Mouse (Mus musculus) MEL (cell line): ENCODE data around the gene Tspan33. TPM values are rescaled to one million over a fixed set of nuclear protein-coding genes. Genes with fewer than 3 reads are reported as not detected.
"Not testable (repeated sequence)": the region's sequence is repeated elsewhere in the genome, so short reads cannot be mapped to it uniquely, and the experiment has no call there.

Experiments
- DNase-seq: peaks from one replicate; pipeline ENCODE4 v3.0.0; 2011; ENCODE audit warnings: low read depth, low spot score
- H3K27ac ChIP-seq: 2 replicates; pipeline ENCODE4 v1.5.1; 2012; ENCODE audit warnings: low read depth, mild to moderate bottlenecking, control low read depth, low read length, moderate library complexity; ENCODE audit not compliant: control insufficient read depth
- H3K27me3 ChIP-seq, 2 experiments: fragments of 150-350 bp in 1 of 2; sonication (generic) in 1 of 2; 2 replicates each; pipeline ENCODE4 v1.6.1; 2012; ENCODE audit warnings: low read length in 2 of 2, mild to moderate bottlenecking in 2 of 2, improper control_type of control experiment in 1 of 2, moderate library complexity in 1 of 2; ENCODE audit not compliant: insufficient read depth in 2 of 2, control insufficient read depth in 1 of 2
- H3K36me3 ChIP-seq, 2 experiments: 2 replicates each; pipeline ENCODE4 v1.6.1; 2012 to 2014; ENCODE audit warnings: low read length in 2 of 2, improper control_type of control experiment in 1 of 2, inconsistent platforms in 1 of 2, mild to moderate bottlenecking in 1 of 2; ENCODE audit not compliant: insufficient read depth in 2 of 2, control insufficient read depth in 1 of 2
- H3K4me1 ChIP-seq, 2 experiments: fragments of 150-350 bp in 1 of 2; sonication (generic) in 1 of 2; 2 replicates each; pipeline ENCODE4 v1.6.1; 2012; ENCODE audit warnings: low read length in 2 of 2, improper control_type of control experiment in 1 of 2, mild to moderate bottlenecking in 1 of 2; ENCODE audit not compliant: insufficient read depth in 2 of 2, control insufficient read depth in 1 of 2
- H3K4me3 ChIP-seq, 2 experiments: fragments of 150-350 bp in 1 of 2; sonication (generic) in 1 of 2; 2 replicates each; pipeline ENCODE4 v1.5.1; 2012; ENCODE audit warnings: low read depth in 2 of 2, low read length in 2 of 2, mild to moderate bottlenecking in 2 of 2, moderate library complexity in 2 of 2, control low read depth in 1 of 2, improper control_type of control experiment in 1 of 2; ENCODE audit not compliant: control insufficient read depth in 1 of 2, insufficient read depth in 1 of 2
- H3K79me2 ChIP-seq: 2 replicates; pipeline ENCODE4 v1.6.1; 2012; ENCODE audit warnings: mild to moderate bottlenecking, low read length, moderate library complexity; ENCODE audit not compliant: control insufficient read depth, poor library complexity, insufficient read depth
- H3K9ac ChIP-seq: 2 replicates; pipeline ENCODE4 v1.6.1; 2012; ENCODE audit warnings: low read depth, mild to moderate bottlenecking, control low read depth, low read length, moderate library complexity; ENCODE audit not compliant: control insufficient read depth, poor library complexity, severe bottlenecking
- H3K9me3 ChIP-seq: fragments of 150-350 bp; sonication (generic); replicated peaks from 2 replicates; pipeline ENCODE4 v1.6.1; 2012; ENCODE audit warnings: mild to moderate bottlenecking, low read length, improper control_type of control experiment, moderate library complexity; ENCODE audit not compliant: insufficient read depth
- BHLHE40 ChIP-seq: IDR thresholded peaks from 2 replicates; pipeline ENCODE4 v1.6.1; 2012; ENCODE audit warnings: low read depth, mild to moderate bottlenecking, inconsistent platforms, low read length, improper control_type of control experiment, borderline replicate concordance
- EP300 ChIP-seq, 2 experiments: IDR thresholded peaks; 2 replicates each; pipeline ENCODE4 v1.6.1; 2011; ENCODE audit warnings: improper control_type of control experiment in 2 of 2, low read length in 2 of 2, low read depth in 1 of 2, mild to moderate bottlenecking in 1 of 2
- ETS1 ChIP-seq: IDR thresholded peaks from 2 replicates; pipeline ENCODE4 v1.6.1; 2012; ENCODE audit warnings: low read depth, mild to moderate bottlenecking, inconsistent platforms, low read length, improper control_type of control experiment, moderate library complexity
- GATA1 ChIP-seq: IDR thresholded peaks from 2 replicates; pipeline ENCODE4 v1.6.1; 2011; ENCODE audit warnings: low read depth, low read length, improper control_type of control experiment
- MAFK ChIP-seq: IDR thresholded peaks from 2 replicates; pipeline ENCODE4 v1.6.1; 2011; ENCODE audit warnings: low read depth, mild to moderate bottlenecking, low read length, improper control_type of control experiment, borderline replicate concordance
- MAX ChIP-seq: IDR thresholded peaks from 2 replicates; pipeline ENCODE4 v1.6.1; 2011; ENCODE audit warnings: low read length, improper control_type of control experiment
- MAZ ChIP-seq: IDR thresholded peaks from 2 replicates; pipeline ENCODE4 v1.6.1; 2012; ENCODE audit warnings: low read depth, mild to moderate bottlenecking, inconsistent platforms, low read length, improper control_type of control experiment
- MYB ChIP-seq: IDR thresholded peaks from 2 replicates; pipeline ENCODE4 v1.6.1; 2011; ENCODE audit warnings: mild to moderate bottlenecking, low read depth, low read length, improper control_type of control experiment
- MYC ChIP-seq: IDR thresholded peaks from 2 replicates; pipeline ENCODE4 v1.6.1; 2011; ENCODE audit warnings: low read depth, mild to moderate bottlenecking, low read length, improper control_type of control experiment, moderate library complexity
- RCOR1 ChIP-seq: IDR thresholded peaks from 2 replicates; pipeline ENCODE4 v1.6.1; 2012; ENCODE audit warnings: low read depth, mild to moderate bottlenecking, inconsistent platforms, low read length, improper control_type of control experiment
- SIN3A ChIP-seq: IDR thresholded peaks from 2 replicates; pipeline ENCODE4 v1.6.1; 2012; ENCODE audit warnings: low read length, improper control_type of control experiment, inconsistent platforms
- SMC3 ChIP-seq: IDR thresholded peaks from 2 replicates; pipeline ENCODE4 v1.6.1; 2011; ENCODE audit warnings: low read depth, low read length, improper control_type of control experiment
- TAL1 ChIP-seq: IDR thresholded peaks from 2 replicates; pipeline ENCODE4 v1.6.1; 2012; ENCODE audit warnings: mild to moderate bottlenecking, inconsistent platforms, low read length, moderate library complexity, mixed read lengths
- TBP ChIP-seq: IDR thresholded peaks from 2 replicates; pipeline ENCODE4 v1.8.0; 2011; ENCODE audit warnings: low read depth, low read length, improper control_type of control experiment
- USF1 ChIP-seq: IDR thresholded peaks from 2 replicates; pipeline ENCODE4 v1.6.1; 2014; ENCODE audit warnings: low read depth, mild to moderate bottlenecking, inconsistent platforms, low read length, improper control_type of control experiment, moderate library complexity
- ZMIZ1 ChIP-seq: IDR thresholded peaks from 2 replicates; pipeline ENCODE4 v1.6.1; 2012; ENCODE audit warnings: low read depth, mild to moderate bottlenecking, inconsistent platforms, low read length, improper control_type of control experiment, moderate library complexity
- polyA plus RNA-seq, 2 experiments: library from polyadenylated mRNA; stranded (reverse) in 1 of 2; unstranded in 1 of 2; fragments of >175 nt in 1 of 2; fragments of >200 nt in 1 of 2; gene quantifications; 2 replicates each; pipeline versions ENCODE4 v1.2.1 to v1.2.4; 2012; ENCODE audit warnings: low replicate concordance in 2 of 2, low read depth in 1 of 2; ENCODE audit not compliant: insufficient read length in 2 of 2, insufficient read depth in 1 of 2, missing spikeins in 1 of 2
- total RNA-seq: library from RNA; depleted of rRNA; stranded (reverse); fragments of 300-350 nt; gene quantifications from 2 replicates; pipeline ENCODE4 v1.2.3, GENCODE M21; 2012

Gene Tspan33
- total and polyA plus RNA-seq, 3 experiments = 41.7 to 64.5 TPM; not detected in 1

DNA sequence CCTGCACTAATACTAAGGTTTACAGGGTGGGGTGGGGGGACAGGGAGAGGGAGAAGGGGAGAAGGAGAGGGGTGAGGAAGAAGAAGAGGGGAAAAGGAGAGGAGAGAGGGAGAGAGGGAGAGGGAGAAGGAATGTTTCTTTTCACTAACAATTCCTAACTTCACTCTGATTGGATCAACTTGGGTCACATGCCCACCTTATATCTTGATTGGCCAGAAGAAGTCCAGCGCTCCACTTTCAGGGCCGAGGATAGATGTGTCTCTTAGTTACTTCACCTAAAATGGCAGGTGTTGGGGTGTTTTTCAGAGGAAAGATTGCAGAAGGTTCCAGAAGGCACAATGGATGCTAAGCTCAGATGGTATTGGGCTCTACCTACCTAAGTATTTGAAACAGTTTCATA is 20.3 kb upstream of the Tspan33 start:
- Histone ChIP-seq H3K27ac (no peak overlapping the region), H3K9ac (no peak overlapping the region), H3K9me3 (no peaks in the 10 kb centered on the region), H3K4me1 (no peaks in the 10 kb centered on the region), H3K79me2 (no peaks in the 10 kb centered on the region), H3K36me3 (no peaks in the 10 kb centered on the region), H3K4me3 (no peak overlapping the region), H3K27me3 (no peaks in the 10 kb centered on the region; a peak in 1 of 4 replicates)
- DNase-seq = no peak
- no peak for TF ChIP-seq EP300 (IDR thresholded peaks at IDR 0.05; ENCODE audit: low read depth in 1 of 2, low read length in 2 of 2)
- peak; percentile 64 for TF ChIP-seq USF1

DNA sequence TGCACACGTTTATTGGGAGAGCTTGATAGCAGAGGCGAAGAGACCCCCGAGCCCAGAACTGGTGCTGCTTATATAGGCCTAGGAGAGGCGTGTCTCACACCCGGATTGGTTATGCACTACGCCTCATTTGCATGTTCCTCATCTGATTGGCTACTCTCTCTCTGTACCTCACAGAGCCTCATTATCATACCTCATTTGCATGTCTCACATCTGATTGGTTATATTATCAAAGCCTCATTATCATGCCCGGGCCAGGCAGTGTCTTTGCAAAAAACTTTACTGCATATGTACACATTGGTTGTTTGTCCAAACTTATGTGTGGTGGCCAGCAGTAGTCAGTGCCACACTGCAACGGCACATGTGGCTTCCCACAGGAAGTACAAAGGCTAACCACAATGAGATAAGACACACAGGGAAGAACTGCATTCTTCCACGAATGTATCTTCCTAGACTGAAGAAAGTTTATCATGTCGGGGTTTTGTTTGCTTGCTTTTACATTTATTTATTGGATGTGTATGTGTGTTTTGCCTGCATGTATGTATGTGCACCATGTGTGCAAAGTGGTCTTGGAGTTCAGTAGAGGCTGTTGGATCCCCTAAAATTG is 14.0 kb upstream of the Tspan33 start:
- not testable (repeated sequence) for H3K4me3 ChIP-seq, H3K9me3 ChIP-seq, H3K36me3 ChIP-seq, H3K9ac ChIP-seq, H3K4me1 ChIP-seq
- peak; percentile 52 for DNase-seq
- H3K27ac ChIP-seq = peak overlapping the region; percentile 21; the same call in 1 of the 2 replicates
- TF ChIP-seq MAFK (peak; percentile 14; the same call in 1 of the 2 replicates), MYC (peak; percentile 50; the same call in 1 of the 2 replicates), TBP (peak; percentile 90), EP300 (IDR thresholded peaks at IDR 0.05; ENCODE audit: low read depth in 1 of 2, low read length in 2 of 2) (peak; percentile 45 to 48; a peak in 3 of 4 replicates), RCOR1 (peak; percentile 74), BHLHE40 (peak; percentile 56; the same call in 1 of the 2 replicates), ETS1 (0 out of 2 replicates have a peak, but pooled peaks have one; percentile 22), GATA1 (peak; percentile 49)
- TF ChIP-seq, all 39 proteins: peak for 8; not testable (repeated sequence) for 31
- H3K27me3 ChIP-seq, H3K79me2 ChIP-seq: not testable (repeated sequence)

DNA sequence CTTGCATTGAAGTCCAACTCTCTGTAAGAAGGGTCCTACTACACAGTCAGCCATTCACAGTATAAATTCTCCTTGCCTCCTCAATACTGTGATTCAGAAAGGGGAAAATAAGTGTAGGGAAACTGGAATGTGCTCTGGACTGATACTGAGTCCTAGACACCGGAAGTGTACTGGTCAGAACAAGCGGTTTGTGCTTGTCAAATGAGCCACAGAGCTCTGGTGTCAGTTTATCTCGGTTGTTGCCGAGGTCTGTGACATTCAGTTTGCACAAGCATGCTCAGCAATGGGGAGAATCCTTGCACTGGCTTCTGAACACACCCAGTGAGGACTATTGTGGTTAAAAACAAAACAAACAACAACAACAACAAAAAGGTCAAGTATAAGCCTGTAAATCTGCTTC is 12.2 kb upstream of the Tspan33 start:
- H3K79me2 ChIP-seq = no peaks in the 10 kb centered on the region
- TF ChIP-seq MAZ (no peak), TAL1 (0 out of 2 replicates have a peak, but pooled peaks have one; percentile 10), MYB (no peak), MAX (no peak), SIN3A (no peak), ZMIZ1 (no peak), SMC3 (no peak)
- no peaks in the 10 kb centered on the region; a peak in 1 of 4 replicates for H3K27me3 ChIP-seq

More for the DNA sequence above, 12.2 kb upstream of the Tspan33 start:
- Histone ChIP-seq H3K27ac (no peak overlapping the region), H3K36me3 (peaks cover 0 to 6% of the 10 kb centered on the region in 2 experiments; a peak in 2 of 4 replicates), H3K4me3 (no peak overlapping the region), H3K4me1 (peaks cover 1 to 5% of the 10 kb centered on the region in 2 experiments; a peak in 1 of 4 replicates), H3K9ac (no peak overlapping the region), H3K9me3 (no peaks in the 10 kb centered on the region)
- DNase-seq = peak; percentile 7
